Mouse (Mus musculus) heart, adult 2 months (tissue): Measurements from ENCODE around the gene Bend6.

Experiments
- CTCF ChIP-seq: fragments of 200-600 bp; IDR thresholded peaks from 2 replicates; pipeline ENCODE4 v1.8.1; 2022; ENCODE audit warnings: antibody characterized with exemption, mild to moderate bottlenecking, moderate library complexity
- POLR2A ChIP-seq: fragments of 200-500 bp; IDR thresholded peaks from 2 replicates; pipeline ENCODE4 v1.6.1; 2011; ENCODE audit warnings: mild to moderate bottlenecking, low read depth, low read length, control low read depth; ENCODE audit not compliant: insufficient read depth

- TF ChIP-seq POLR2A: no peak
- TF ChIP-seq CTCF: no peak
These were observed 17.7 kb upstream of the Bend6 start for GRCm38 (mm10) chr1:33925283-33925682.
